Mouse (Mus musculus): ENCODE measurements around the gene Nrxn3. TPM values are rescaled to one million over a fixed set of nuclear protein-coding genes. Genes with fewer than 3 reads are reported as not detected.

Nrxn3 gene
- polyA plus RNA-seq, 1 experiment from 2014 or later: 0.82 TPM

GRCm38 (mm10) chr12:89505121-89505764, 782.6 kb downstream of the Nrxn3 start:
- WGBS (ENCODE audit: insufficient replicate concordance): 39% methylated on average over 2 of the region's 2 CpGs
- Histone ChIP-seq H3K9ac (no peak overlapping the region), H3K4me2 (no peak overlapping the region), H3K9me3 (replicated peaks) (no peaks in the 10 kb centered on the region), H3K27me3 (no peaks in the 10 kb centered on the region), H3K36me3 (no peaks in the 10 kb centered on the region), H3K4me1 (replicated peaks) (no peaks in the 10 kb centered on the region), H3K4me3 (replicated peaks) (no peak overlapping the region), H3K27ac (no peak overlapping the region)
- DNase-seq (no peak), ATAC-seq (ENCODE audit: low read depth) (no peak)

GRCm38 (mm10) chr12:89508970-89509369, 786.3 kb downstream of the Nrxn3 start:
- DNase-seq: no peak
- no peak overlapping the region for H3K9ac ChIP-seq
- H3K4me1 ChIP-seq (replicated peaks): no peaks in the 10 kb centered on the region
- H3K27ac ChIP-seq: no peak overlapping the region
- no peak overlapping the region for H3K4me3 ChIP-seq (replicated peaks)
- no peak for ATAC-seq (ENCODE audit: low read depth)
- no peaks in the 10 kb centered on the region for H3K36me3 ChIP-seq
- H3K4me2 ChIP-seq: no peak overlapping the region
- no peaks in the 10 kb centered on the region for H3K27me3 ChIP-seq
- no peaks in the 10 kb centered on the region for H3K9me3 ChIP-seq (replicated peaks)

GRCm38 (mm10) chr12:89513759-89514158, 791.1 kb downstream of the Nrxn3 start:
- no peak for ATAC-seq (ENCODE audit: low read depth)
- 29% methylated on average over 7 of the region's 7 CpGs for WGBS (ENCODE audit: insufficient replicate concordance)

GRCm38 (mm10) chr12:89516046-89516445, 793.4 kb downstream of the Nrxn3 start:
- H3K27ac ChIP-seq: no peak overlapping the region
- no peaks in the 10 kb centered on the region for H3K27me3 ChIP-seq
- DNase-seq (no peak), ATAC-seq (ENCODE audit: low read depth) (no peak)
- 51% methylated on average over 6 of the region's 6 CpGs for WGBS (ENCODE audit: insufficient replicate concordance)
- no peaks in the 10 kb centered on the region for H3K9me3 ChIP-seq (replicated peaks)
- H3K36me3 ChIP-seq: no peaks in the 10 kb centered on the region
- no peaks in the 10 kb centered on the region for H3K4me1 ChIP-seq (replicated peaks)
- H3K4me2 ChIP-seq: no peak overlapping the region
- no peak overlapping the region for H3K9ac ChIP-seq
- H3K4me3 ChIP-seq (replicated peaks): no peak overlapping the region

More at GRCm38 (mm10) chr12:89513759-89514158, 791.1 kb downstream of the Nrxn3 start:
- no peaks in the 10 kb centered on the region for H3K36me3 ChIP-seq
- no peaks in the 10 kb centered on the region for H3K9me3 ChIP-seq (replicated peaks)
- no peak overlapping the region for H3K9ac ChIP-seq
- H3K27me3 ChIP-seq: no peaks in the 10 kb centered on the region
- no peaks in the 10 kb centered on the region for H3K4me1 ChIP-seq (replicated peaks)
- no peak overlapping the region for H3K27ac ChIP-seq
- DNase-seq: no peak
- H3K4me3 ChIP-seq (replicated peaks): no peak overlapping the region
- H3K4me2 ChIP-seq: no peak overlapping the region

GRCm38 (mm10) chr12:89530679-89531350, 808.1 kb downstream of the Nrxn3 start:
- WGBS (ENCODE audit: insufficient replicate concordance): 18% methylated on average over 4 of the region's 4 CpGs
- Histone ChIP-seq H3K9me3 (replicated peaks) (no peaks in the 10 kb centered on the region), H3K27ac (no peak overlapping the region), H3K4me2 (no peak overlapping the region), H3K36me3 (no peaks in the 10 kb centered on the region), H3K27me3 (no peaks in the 10 kb centered on the region), H3K9ac (no peak overlapping the region), H3K4me3 (replicated peaks) (no peak overlapping the region), H3K4me1 (replicated peaks) (no peaks in the 10 kb centered on the region)
- no peak for DNase-seq
- no peak for ATAC-seq (ENCODE audit: low read depth)

- no peak for DNase-seq
- no peaks in the 10 kb centered on the region for H3K4me1 ChIP-seq (replicated peaks)
- 74% methylated on average over 2 of the region's 2 CpGs for WGBS (ENCODE audit: insufficient replicate concordance)
- H3K27ac ChIP-seq: no peak overlapping the region
- no peaks in the 10 kb centered on the region for H3K36me3 ChIP-seq
- H3K9me3 ChIP-seq (replicated peaks): no peaks in the 10 kb centered on the region
- no peaks in the 10 kb centered on the region for H3K27me3 ChIP-seq
- ATAC-seq (ENCODE audit: low read depth): no peak
- no peak overlapping the region for H3K4me3 ChIP-seq (replicated peaks)
- no peak overlapping the region for H3K9ac ChIP-seq
- H3K4me2 ChIP-seq: no peak overlapping the region
Measured at GRCm38 (mm10) chr12:89551291-89551690, 828.6 kb downstream of the Nrxn3 start.

- no peaks in the 10 kb centered on the region for H3K9me3 ChIP-seq (replicated peaks)
- no peak overlapping the region for H3K4me2 ChIP-seq
- no peaks in the 10 kb centered on the region for H3K4me1 ChIP-seq (replicated peaks)
- no peak overlapping the region for H3K9ac ChIP-seq
- ATAC-seq (ENCODE audit: low read depth) (no peak), DNase-seq (no peak)
- H3K4me3 ChIP-seq (replicated peaks): no peak overlapping the region
- no peaks in the 10 kb centered on the region for H3K36me3 ChIP-seq
- H3K27ac ChIP-seq: no peak overlapping the region
- H3K27me3 ChIP-seq: no peaks in the 10 kb centered on the region
- 53% methylated on average over 4 of the region's 4 CpGs for WGBS (ENCODE audit: insufficient replicate concordance)
Measured at GRCm38 (mm10) chr12:89553223-89553880, 830.7 kb downstream of the Nrxn3 start.

GRCm38 (mm10) chr12:89554171-89554570, 831.5 kb downstream of the Nrxn3 start:
- H3K4me2 ChIP-seq: no peak overlapping the region
- no peaks in the 10 kb centered on the region for H3K36me3 ChIP-seq
- H3K27me3 ChIP-seq: no peaks in the 10 kb centered on the region
- no peak overlapping the region for H3K27ac ChIP-seq
- no peaks in the 10 kb centered on the region for H3K9me3 ChIP-seq (replicated peaks)
- no peaks in the 10 kb centered on the region for H3K4me1 ChIP-seq (replicated peaks)
- ATAC-seq (ENCODE audit: low read depth) (no peak), DNase-seq (no peak)
- H3K9ac ChIP-seq: no peak overlapping the region
- WGBS (ENCODE audit: insufficient replicate concordance): 61% methylated on average over 2 of the region's 2 CpGs
- no peak overlapping the region for H3K4me3 ChIP-seq (replicated peaks)

- 53% methylated on average over 2 of the region's 2 CpGs for WGBS (ENCODE audit: insufficient replicate concordance)
- no peak overlapping the region for H3K4me3 ChIP-seq (replicated peaks)
- no peaks in the 10 kb centered on the region for H3K4me1 ChIP-seq (replicated peaks)
- no peak overlapping the region for H3K27ac ChIP-seq
- no peak for DNase-seq
- no peak overlapping the region for H3K9ac ChIP-seq
- no peaks in the 10 kb centered on the region for H3K27me3 ChIP-seq
- no peaks in the 10 kb centered on the region for H3K9me3 ChIP-seq (replicated peaks)
- no peak overlapping the region for H3K4me2 ChIP-seq
- no peak for ATAC-seq (ENCODE audit: low read depth)
- no peaks in the 10 kb centered on the region for H3K36me3 ChIP-seq
Measured at GRCm38 (mm10) chr12:89554740-89555430, 832.2 kb downstream of the Nrxn3 start.

GRCm38 (mm10) chr12:89558921-89559320, 836.2 kb downstream of the Nrxn3 start:
- Histone ChIP-seq H3K4me1 (replicated peaks) (no peaks in the 10 kb centered on the region), H3K36me3 (no peaks in the 10 kb centered on the region), H3K27ac (no peak overlapping the region), H3K9ac (no peak overlapping the region), H3K27me3 (no peaks in the 10 kb centered on the region), H3K9me3 (replicated peaks) (no peaks in the 10 kb centered on the region), H3K4me2 (no peak overlapping the region), H3K4me3 (replicated peaks) (no peak overlapping the region)
- DNase-seq (no peak), ATAC-seq (ENCODE audit: low read depth) (no peak)
- 35% methylated on average over 1 of the region's 1 CpGs for WGBS (ENCODE audit: insufficient replicate concordance)

- no peak overlapping the region for H3K27ac ChIP-seq
- no peak for DNase-seq
- no peaks in the 10 kb centered on the region for H3K4me1 ChIP-seq (replicated peaks)
- 62% methylated on average over 4 of the region's 4 CpGs for WGBS (ENCODE audit: insufficient replicate concordance)
- no peak for ATAC-seq (ENCODE audit: low read depth)
- H3K4me2 ChIP-seq: no peak overlapping the region
- no peaks in the 10 kb centered on the region for H3K36me3 ChIP-seq
- no peak overlapping the region for H3K4me3 ChIP-seq (replicated peaks)
- H3K9ac ChIP-seq: no peak overlapping the region
- H3K9me3 ChIP-seq (replicated peaks): no peaks in the 10 kb centered on the region
- no peaks in the 10 kb centered on the region for H3K27me3 ChIP-seq
Measured at GRCm38 (mm10) chr12:89561989-89562565, 839.4 kb downstream of the Nrxn3 start.
